Mouse (Mus musculus) midbrain, embryonic 11.5 days (tissue): ENCODE results near the gene Tmem82. TPM values are rescaled to one million over a fixed set of nuclear protein-coding genes. Genes with fewer than 3 reads are reported as not detected.

Source experiments
- ATAC-seq: fragments of 200-750 bp; cut with Nextera tagmentation; 2 replicates; pipeline ENCODE4 v1.8.0; 2017; ENCODE audit warnings: moderate TSS enrichment, moderate library complexity; ENCODE audit not compliant: low FRiP score
- DNase-seq: peaks from one replicate; pipeline ENCODE4 v3.0.0; 2015; ENCODE audit warnings: low spot score; ENCODE audit errors: missing footprints
- H3K27ac ChIP-seq: fragments of 300-500 bp; sonication (generic); 2 replicates; pipeline ENCODE4 v1.5.1; 2014; ENCODE audit warnings: low read depth, low read length
- H3K27me3 ChIP-seq: fragments of 300-500 bp; sonication (generic); 2 replicates; pipeline ENCODE4 v1.6.1; 2014; ENCODE audit warnings: mild to moderate bottlenecking, low read length, moderate library complexity, mixed read lengths; ENCODE audit not compliant: control insufficient read depth, insufficient read depth
- H3K36me3 ChIP-seq: fragments of 300-500 bp; sonication (generic); 2 replicates; pipeline ENCODE4 v1.6.1; 2014; ENCODE audit warnings: mild to moderate bottlenecking, low read length, moderate library complexity, mixed read lengths; ENCODE audit not compliant: control insufficient read depth, insufficient read depth
- H3K4me1 ChIP-seq: fragments of 300-500 bp; sonication (generic); 2 replicates; pipeline ENCODE4 v1.6.1; 2014; ENCODE audit warnings: low read length; ENCODE audit not compliant: control insufficient read depth, insufficient read depth
- H3K4me2 ChIP-seq: fragments of 300-500 bp; sonication (generic); 2 replicates; pipeline ENCODE4 v1.6.1; 2014; ENCODE audit warnings: mild to moderate bottlenecking, moderate library complexity
- H3K4me3 ChIP-seq: fragments of 300-500 bp; sonication (generic); 2 replicates; pipeline ENCODE4 v1.5.1; 2014; ENCODE audit warnings: low read depth, low read length
- H3K9ac ChIP-seq: fragments of 300-500 bp; sonication (generic); 2 replicates; pipeline ENCODE4 v1.6.1; 2014; ENCODE audit warnings: low read length
- H3K9me3 ChIP-seq: fragments of 300-500 bp; sonication (generic); 2 replicates; pipeline ENCODE4 v1.6.1; 2016; ENCODE audit warnings: low read length; ENCODE audit not compliant: control insufficient read depth
- WGBS: fragments of 180-500 bp; shearing (Covaris S2); extraction: QIAGEN DNeasy Blood & Tissue Kit; methylation state at CpG from one replicate; pipeline ENCODE4 v1.1.7; 2014; 5-methylcytosine and 5-hydroxymethylcytosine counted together
- polyA plus RNA-seq: library from polyadenylated mRNA; unstranded; fragments of >200 nt; fragmentation: Nextera tagmentation; extraction: Ambion mirVana; gene quantifications from 2 replicates; pipeline ENCODE4 v1.2.1, GENCODE M21; 2014

Tmem82 gene
- polyA plus RNA-seq = 0.48 and 0.59 TPM in 2 replicates

DNA sequence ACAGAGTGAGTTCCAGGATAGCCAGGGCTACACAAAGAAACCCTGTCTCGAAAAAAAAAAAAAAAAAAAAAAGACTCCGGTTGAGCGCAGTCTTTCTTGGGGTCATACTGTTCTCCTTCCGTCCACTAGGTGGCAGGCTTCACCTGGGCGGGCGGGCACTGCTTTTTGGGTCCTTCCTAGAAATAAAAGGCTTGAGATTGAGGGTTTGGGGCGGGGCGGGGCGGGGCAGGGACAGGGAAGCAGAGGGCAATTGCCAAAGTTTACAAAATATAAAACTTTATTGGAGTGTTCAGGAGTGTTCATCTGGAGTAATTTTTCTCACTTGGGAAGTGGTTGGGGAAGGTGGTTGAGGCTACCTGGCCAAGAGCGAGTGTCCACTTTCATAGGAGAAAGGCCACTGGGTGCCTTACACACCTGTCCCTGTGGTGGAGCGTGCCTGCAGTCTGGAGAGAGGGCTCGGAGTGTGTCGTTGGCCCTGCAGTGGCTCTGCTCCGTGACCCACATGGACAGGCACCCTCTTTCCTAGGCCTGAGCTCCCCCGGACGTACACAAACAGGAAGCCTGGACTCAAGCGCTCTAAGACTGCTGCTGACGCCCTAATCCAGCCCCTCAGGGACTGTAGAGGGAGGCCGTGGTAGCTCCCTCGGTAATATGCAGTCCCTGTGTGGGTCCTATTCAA, at the start of gene Tmem82:
Gene Tmem82 (minus strand): TSS at position 69 of the 679 bp plus-strand sequence.
- 36% methylated on average over 19 of the region's 20 CpGs for WGBS
- Histone ChIP-seq H3K4me1 (peaks cover 5% of the 10 kb centered on the region), H3K4me2 (peak within 1 kb of the TSS; percentile 45), H3K27ac (no peak within 1 kb of the TSS), H3K9me3 (no peaks in the 10 kb centered on the region), H3K27me3 (no peaks in the 10 kb centered on the region; the same call in 1 of the 2 replicates), H3K36me3 (no peaks in the 10 kb centered on the region), H3K9ac (peak within 1 kb of the TSS; percentile 38), H3K4me3 (peak within 1 kb of the TSS; percentile 17)
- peak; percentile 88 for DNase-seq
- no peak for ATAC-seq

- Histone ChIP-seq H3K4me3 (peak within 1 kb of the TSS; percentile 88), H3K9me3 (no peaks in the 10 kb centered on the region), H3K36me3 (no peaks in the 10 kb centered on the region; the same call in 1 of the 2 replicates), H3K4me1 (peaks cover 13% of the 10 kb centered on the region), H3K27me3 (no peaks in the 10 kb centered on the region), H3K4me2 (peak within 1 kb of the TSS; percentile 61), H3K9ac (peak within 1 kb of the TSS; percentile 97), H3K27ac (peak within 1 kb of the TSS; percentile 25; the same call in 1 of the 2 replicates)
- ATAC-seq = peak; percentile 12; the same call in 1 of the 2 replicates
- DNase-seq = no peak
- 73% methylated on average over 8 of the region's 8 CpGs for WGBS
Measured at GRCm38 (mm10) chr4:141664799-141665198, 46.4 kb upstream of the Tmem82 start, which contains the start of gene Plekhm2. Gene Plekhm2, minus strand, starts transcription at chr4:141664899.

- H3K4me2 ChIP-seq = peak overlapping the region; percentile 61
- peak; percentile 97 for DNase-seq
- H3K36me3 ChIP-seq = no peaks in the 10 kb centered on the region; the same call in 1 of the 2 replicates
- 2% methylated on average over 51 of the region's 60 CpGs for WGBS
- peak overlapping the region; percentile 88 for H3K4me3 ChIP-seq
- peak overlapping the region; percentile 97 for H3K9ac ChIP-seq
- H3K27me3 ChIP-seq = no peaks in the 10 kb centered on the region
- H3K4me1 ChIP-seq = peaks cover 13% of the 10 kb centered on the region
- H3K27ac ChIP-seq = peak overlapping the region; percentile 25; the same call in 1 of the 2 replicates
- peak; percentile 89 for ATAC-seq
- no peaks in the 10 kb centered on the region for H3K9me3 ChIP-seq
Measured at GRCm38 (mm10) chr4:141664011-141664745, 45.7 kb upstream of the Tmem82 start.

GRCm38 (mm10) chr4:141663122-141663931, 44.9 kb upstream of the Tmem82 start:
- peak overlapping the region; percentile 88 for H3K4me3 ChIP-seq
- no peaks in the 10 kb centered on the region; the same call in none of the 2 replicates for H3K36me3 ChIP-seq
- peak; percentile 64 for ATAC-seq
- H3K9ac ChIP-seq = peak overlapping the region; percentile 97
- WGBS = 6% methylated on average over 34 of the region's 47 CpGs
- H3K4me2 ChIP-seq = peak overlapping the region; percentile 61
- peak overlapping the region; percentile 25; the same call in 1 of the 2 replicates for H3K27ac ChIP-seq
- DNase-seq = peak; percentile 94
- H3K9me3 ChIP-seq = no peaks in the 10 kb centered on the region
- H3K4me1 ChIP-seq = peaks cover 13% of the 10 kb centered on the region
- H3K27me3 ChIP-seq = no peaks in the 10 kb centered on the region

DNA sequence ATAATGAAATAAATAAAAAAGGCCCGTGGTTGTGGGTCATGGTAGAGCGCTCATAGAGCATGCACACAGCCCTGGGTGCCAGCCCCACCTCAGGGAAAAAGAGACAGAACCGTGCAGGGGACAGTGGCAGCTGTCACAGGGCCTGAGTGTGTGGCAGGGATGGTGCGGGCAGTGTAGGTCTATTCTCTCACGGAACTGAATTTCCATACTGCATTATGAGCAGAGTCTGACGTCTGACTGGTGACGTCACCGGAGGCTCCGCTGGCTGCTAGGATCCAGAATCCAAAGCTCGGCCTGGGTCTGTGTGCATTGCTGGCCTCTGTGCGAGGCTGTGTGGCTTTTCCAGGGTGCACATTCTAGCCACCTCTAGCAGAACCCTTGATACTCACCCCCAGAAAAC, 42.5 kb upstream of the Tmem82 start:
- H3K27me3 ChIP-seq = no peaks in the 10 kb centered on the region
- no peak for ATAC-seq
- no peak overlapping the region for H3K4me2 ChIP-seq
- H3K36me3 ChIP-seq = no peaks in the 10 kb centered on the region; the same call in none of the 2 replicates
- peaks cover 13% of the 10 kb centered on the region for H3K4me1 ChIP-seq
- H3K27ac ChIP-seq = no peak overlapping the region
- WGBS = 84% methylated on average over 11 of the region's 11 CpGs
- DNase-seq = no peak
- no peaks in the 10 kb centered on the region for H3K9me3 ChIP-seq
- H3K4me3 ChIP-seq = no peak overlapping the region
- H3K9ac ChIP-seq = no peak overlapping the region

- peaks cover 11% of the 10 kb centered on the region for H3K4me1 ChIP-seq
- H3K9me3 ChIP-seq = no peaks in the 10 kb centered on the region
- no peak overlapping the region for H3K4me3 ChIP-seq
- 69% methylated on average over 4 of the region's 4 CpGs for WGBS
- ATAC-seq = no peak
- no peak for DNase-seq
- no peak overlapping the region for H3K4me2 ChIP-seq
- no peaks in the 10 kb centered on the region; the same call in none of the 2 replicates for H3K36me3 ChIP-seq
- H3K9ac ChIP-seq = no peak overlapping the region
- no peak overlapping the region for H3K27ac ChIP-seq
- no peaks in the 10 kb centered on the region for H3K27me3 ChIP-seq
Measured at GRCm38 (mm10) chr4:141659739-141660138, 41.3 kb upstream of the Tmem82 start.

DNA sequence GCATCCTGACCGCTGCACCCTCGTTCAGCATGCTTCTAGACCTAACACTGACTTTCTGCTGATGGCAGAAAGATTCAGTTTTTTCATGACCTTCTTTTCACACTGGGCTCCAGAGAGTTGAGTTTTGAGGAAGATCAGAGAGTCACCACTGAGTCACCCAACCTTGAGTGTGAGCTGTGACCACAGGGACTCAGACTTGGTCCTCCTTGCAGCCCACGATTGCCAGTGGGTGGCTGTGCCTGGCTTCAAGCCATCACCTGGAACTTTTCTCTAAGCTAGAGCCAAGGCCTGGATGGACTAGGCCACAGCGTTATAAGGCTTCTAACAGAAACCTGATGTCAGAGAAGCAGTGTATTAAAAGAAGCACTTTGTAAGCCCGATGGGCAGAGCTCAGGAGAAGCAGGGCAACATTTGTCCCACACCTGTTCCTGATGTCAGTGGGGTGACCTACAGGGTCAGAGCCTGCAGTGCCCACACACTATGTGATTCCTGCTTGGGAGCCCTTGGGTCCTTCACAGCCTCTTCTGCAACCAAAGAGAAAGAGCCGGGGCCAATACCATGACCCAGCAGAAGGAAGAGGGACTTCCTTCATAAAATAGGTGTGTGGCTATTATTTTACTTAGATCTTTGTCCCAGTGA, 40.5 kb upstream of the Tmem82 start:
- peaks cover 6% of the 10 kb centered on the region; the same call in 1 of the 2 replicates for H3K4me1 ChIP-seq
- WGBS = 89% methylated on average over 6 of the region's 6 CpGs
- no peak for ATAC-seq

GRCm38 (mm10) chr4:141656932-141657331, 38.5 kb upstream of the Tmem82 start:
- ATAC-seq (no peak), DNase-seq (no peak)
- Histone ChIP-seq H3K27me3 (no peaks in the 10 kb centered on the region), H3K36me3 (peaks cover 6% of the 10 kb centered on the region; the same call in 1 of the 2 replicates), H3K4me3 (no peak overlapping the region), H3K4me1 (no peaks in the 10 kb centered on the region), H3K4me2 (no peak overlapping the region), H3K27ac (no peak overlapping the region), H3K9ac (no peak overlapping the region), H3K9me3 (no peaks in the 10 kb centered on the region)
- WGBS = 86% methylated on average over 8 of the region's 8 CpGs

More for the DNA sequence above, 40.5 kb upstream of the Tmem82 start:
- Histone ChIP-seq H3K9ac (no peak overlapping the region), H3K36me3 (peaks cover 5% of the 10 kb centered on the region), H3K4me2 (no peak overlapping the region), H3K9me3 (no peaks in the 10 kb centered on the region), H3K27me3 (no peaks in the 10 kb centered on the region), H3K4me3 (no peak overlapping the region), H3K27ac (no peak overlapping the region)
- no peak for DNase-seq
